Mouse (Mus musculus) hindlimb bud, embryonic 11.5 days (tissue): ENCODE results near the gene Gm11758.
"Not testable (repeated sequence)": the region's sequence is repeated elsewhere in the genome, so short reads cannot be mapped to it uniquely, and the experiment has no call there.

Experiments used
- DNase-seq: peaks from one replicate; pipeline ENCODE4 v3.0.0-alpha.2; 2012; ENCODE audit warnings: low read depth, low spot score; ENCODE audit errors: extremely low spot score

The Gm11758 gene

GRCm38 (mm10) chr4:73876166-73876565, at the start of gene Gm11758:
Gene Gm11758, minus strand, starts transcription at chr4:73876266.
- not testable (repeated sequence) for DNase-seq

- DNase-seq, result not testable (repeated sequence)
These were observed 44.6 kb upstream of the Gm11758 start, which contains the start of gene Gm11756 for GRCm38 (mm10) chr4:73920660-73921059. Gene Gm11756, minus strand, starts transcription at chr4:73920760.

GRCm38 (mm10) chr4:73905853-73906252, 29.8 kb upstream of the Gm11758 start, which contains the start of gene Gm13871:
Gene Gm13871, minus strand, starts transcription at chr4:73905953.
- DNase-seq, result not testable (repeated sequence)

- not testable (repeated sequence) for DNase-seq
These were observed 14.9 kb upstream of the Gm11758 start, which contains the start of gene Gm11757 for GRCm38 (mm10) chr4:73891012-73891411. Gene Gm11757, minus strand, starts transcription at chr4:73891112.

- DNase-seq, result no peak
These were observed 49.5 kb downstream of the Gm11758 start for GRCm38 (mm10) chr4:73826587-73826986.
